Comparison of ENCODE assay signal across 19 mouse cellular contexts in genomic region chr9:111573836-111574235, GRCm38 (mm10).
DNase-seq lines count a peak whose midpoint lies in the region; ATAC-seq and TF ChIP-seq lines count a peak whose summit lies in the region.
"Had no signal": no experiment of that assay in that cellular context is flagged by ENCODE, and none has a peak within 500 bp of the region (broad histone marks: within the 10 kb centered on the region; RNA-seq: fewer than 3 reads in every experiment).

No protein-coding gene starts in this region.

- WGBS in intestine, embryonic 14.5 days: 92% methylated on average over 5 of the region's 5 CpGs
- 93% methylated on average over 5 of the region's 5 CpGs for WGBS in intestine, postnatal 0 days
- 93% methylated on average over 5 of the region's 5 CpGs for WGBS in midbrain, embryonic 14.5 days
- WGBS in midbrain, embryonic 16.5 days: 92% methylated on average over 5 of the region's 5 CpGs

- no peaks in the 10 kb centered on the region for H3K36me3 ChIP-seq in intestine, embryonic 14.5 days (ENCODE audit: control insufficient read depth, insufficient read depth, low read length)
- H3K36me3 ChIP-seq in intestine, postnatal 0 days (ENCODE audit: control insufficient read depth, insufficient read depth): no peaks in the 10 kb centered on the region
- H3K36me3 ChIP-seq in midbrain, embryonic 14.5 days (ENCODE audit: control insufficient read depth, insufficient read depth, low read length): no peaks in the 10 kb centered on the region
- no peaks in the 10 kb centered on the region for H3K36me3 ChIP-seq in midbrain, embryonic 16.5 days (ENCODE audit: control insufficient read depth, insufficient read depth, low read length)
- H3K36me3 ChIP-seq: embryonic facial prominence, embryonic 12.5 days; forebrain, embryonic 15.5 days had no signal

- ATAC-seq in cerebellum, adult (ENCODE audit: insufficient number of reproducible peaks, low FRiP score, low TSS enrichment): no peak
- ATAC-seq in intestine, embryonic 14.5 days (replicated peaks; ENCODE audit: low FRiP score, low TSS enrichment, low read depth): no peak
- no peak for ATAC-seq in intestine, postnatal 0 days
- no peak for ATAC-seq in midbrain, embryonic 14.5 days (ENCODE audit: low FRiP score, low TSS enrichment)
- ATAC-seq in midbrain, embryonic 16.5 days: no peak
- ATAC-seq: activated CD4-positive, CD25-positive, alpha-beta regulatory T cell, adult 4 months; forebrain, embryonic 15.5 days; hindbrain, postnatal 0 days; Patski had no signal

- no peak overlapping the region for H3K4me3 ChIP-seq in intestine, embryonic 14.5 days (ENCODE audit: low read depth, low read length)
- no peak overlapping the region for H3K4me3 ChIP-seq in intestine, postnatal 0 days (ENCODE audit: low read depth, low read length)
- H3K4me3 ChIP-seq in midbrain, embryonic 14.5 days (replicated peaks; ENCODE audit: low read depth, low read length): no peak overlapping the region
- H3K4me3 ChIP-seq in midbrain, embryonic 16.5 days (ENCODE audit: low read depth, low read length): no peak overlapping the region
- H3K4me3 ChIP-seq: embryonic facial prominence, embryonic 12.5 days; forebrain, embryonic 15.5 days had no signal

- peak; percentile 18 for DNase-seq in cerebellum, adult 11 months
- DNase-seq in intestine, embryonic 14.5 days (ENCODE audit: low spot score): peak; percentile 38
- peak; percentile 67 to 72 for DNase-seq in cerebellum, postnatal 36 days
- no peak for DNase-seq in midbrain, embryonic 14.5 days
- DNase-seq in c-Kit-positive CD71-positive TER-119-positive erythroid progenitor cells, embryonic 14.5 days (ENCODE audit: low spot score): no peak
- DNase-seq: adrenal gland, postnatal 10 days; kidney, adult 18-20 months; lung, adult 18-20 months; thymus, postnatal 14 days had no signal

- TF ChIP-seq CTCF in intestine, postnatal 0 days (IDR thresholded peaks at IDR 0.05; ENCODE audit: low read depth): no peak

- H3K9me3 ChIP-seq in intestine, embryonic 14.5 days (ENCODE audit: control insufficient read depth, low read length): no peaks in the 10 kb centered on the region
- H3K9me3 ChIP-seq in intestine, postnatal 0 days (ENCODE audit: control insufficient read depth): no peaks in the 10 kb centered on the region
- no peaks in the 10 kb centered on the region for H3K9me3 ChIP-seq in midbrain, embryonic 14.5 days (ENCODE audit: control insufficient read depth, low read length)
- H3K9me3 ChIP-seq in midbrain, embryonic 16.5 days (replicated peaks; ENCODE audit: control insufficient read depth, low read length, poor library complexity, severe bottlenecking): no peaks in the 10 kb centered on the region
- H3K9me3 ChIP-seq: embryonic facial prominence, embryonic 12.5 days; forebrain, embryonic 15.5 days had no signal

- H3K4me2 ChIP-seq in intestine, embryonic 14.5 days (ENCODE audit: low read length): no peak overlapping the region
- no peak overlapping the region for H3K4me2 ChIP-seq in intestine, postnatal 0 days (replicated peaks; ENCODE audit: low read depth)
- H3K4me2 ChIP-seq in midbrain, embryonic 14.5 days (ENCODE audit: low read length): no peak overlapping the region
- H3K4me2 ChIP-seq in midbrain, embryonic 16.5 days (ENCODE audit: low read length): no peak overlapping the region
- H3K4me2 ChIP-seq: embryonic facial prominence, embryonic 12.5 days; forebrain, embryonic 15.5 days; liver, embryonic 11.5 days had no signal

- no peak overlapping the region for H3K27ac ChIP-seq in intestine, embryonic 14.5 days (ENCODE audit: low read depth)
- H3K27ac ChIP-seq in intestine, postnatal 0 days (ENCODE audit: low read depth, low read length): no peak overlapping the region
- no peak overlapping the region for H3K27ac ChIP-seq in midbrain, embryonic 14.5 days (replicated peaks; ENCODE audit: low read depth, low read length)
- H3K27ac ChIP-seq in midbrain, embryonic 16.5 days (ENCODE audit: low read length): no peak overlapping the region
- H3K27ac ChIP-seq: embryonic facial prominence, embryonic 12.5 days; forebrain, embryonic 15.5 days; hindbrain, postnatal 0 days; kidney, postnatal 0 days had no signal

- no peaks in the 10 kb centered on the region for H3K4me1 ChIP-seq in intestine, embryonic 14.5 days (replicated peaks; ENCODE audit: control insufficient read depth, insufficient read depth, low read length)
- H3K4me1 ChIP-seq in intestine, postnatal 0 days (replicated peaks; ENCODE audit: control insufficient read depth, insufficient read depth, low read length): no peaks in the 10 kb centered on the region
- 0 out of 2 replicates have a peak, but pooled peaks cover 3% of the 10 kb centered on the region for H3K4me1 ChIP-seq in midbrain, embryonic 14.5 days (ENCODE audit: control insufficient read depth, insufficient read depth, low read length)
- H3K4me1 ChIP-seq in midbrain, embryonic 16.5 days (ENCODE audit: control insufficient read depth, insufficient read depth, low read length): no peaks in the 10 kb centered on the region; the same call in 1 of the 2 replicates
- H3K4me1 ChIP-seq: embryonic facial prominence, embryonic 12.5 days; forebrain, embryonic 15.5 days had no signal

- H3K27me3 ChIP-seq in intestine, embryonic 14.5 days (replicated peaks; ENCODE audit: control insufficient read depth, insufficient read depth, low read length): no peaks in the 10 kb centered on the region
- H3K27me3 ChIP-seq in intestine, postnatal 0 days (replicated peaks; ENCODE audit: control insufficient read depth, insufficient read depth, low read length): no peaks in the 10 kb centered on the region
- no peaks in the 10 kb centered on the region for H3K27me3 ChIP-seq in midbrain, embryonic 14.5 days (ENCODE audit: control insufficient read depth, insufficient read depth, low read length)
- no peaks in the 10 kb centered on the region for H3K27me3 ChIP-seq in midbrain, embryonic 16.5 days (ENCODE audit: control insufficient read depth, insufficient read depth, low read depth, low read length)
- H3K27me3 ChIP-seq: embryonic facial prominence, embryonic 12.5 days; forebrain, embryonic 15.5 days; Patski had no signal

- no peak overlapping the region for H3K9ac ChIP-seq in intestine, embryonic 14.5 days (ENCODE audit: low read length)
- H3K9ac ChIP-seq in intestine, postnatal 0 days (ENCODE audit: low read depth, low read length): no peak overlapping the region
- no peak overlapping the region for H3K9ac ChIP-seq in midbrain, embryonic 14.5 days (replicated peaks; ENCODE audit: low read length)
- H3K9ac ChIP-seq in midbrain, embryonic 16.5 days (ENCODE audit: low read depth, low read length): no peak overlapping the region
- H3K9ac ChIP-seq: embryonic facial prominence, embryonic 12.5 days; forebrain, embryonic 15.5 days had no signal

Comparison
In these comparisons a context has a peak if more than half of its experiments do, and no peak if none do; other contexts are left out.
1. DNase-seq: peak in cerebellum, adult 11 months (single experiment), intestine, embryonic 14.5 days (single experiment) and cerebellum, postnatal 36 days (2 of 2); none in midbrain, embryonic 14.5 days (single experiment) and c-Kit-positive CD71-positive TER-119-positive erythroid progenitor cells, embryonic 14.5 days (single experiment).